Mouse (Mus musculus) stomach, postnatal 0 days (tissue): ENCODE measurements around the gene Tmem214.

ENCODE experiments used
- CTCF ChIP-seq: IDR thresholded peaks from 2 replicates; pipeline ENCODE4 v1.5.1; 2016; ENCODE audit warnings: antibody characterized with exemption, low read depth, mild to moderate bottlenecking, moderate library complexity
- EP300 ChIP-seq: optimal IDR thresholded peaks from 2 replicates; pipeline ENCODE3; 2016; ENCODE audit warnings: antibody characterized with exemption

GRCm38 (mm10) chr5:30922581-30923041, 54.8 kb downstream of the Tmem214 start:
- TF ChIP-seq CTCF = no peak
- TF ChIP-seq EP300 = no peak
